Mouse (Mus musculus): ENCODE measurements at regions not wholly inside any gene's neighbourhood (a gene's known extent, or its start where the extent isn't known, plus 50 kb on each side); places are given as distances from the start of the nearest gene placed in this dataset.

- TF ChIP-seq TCF12 (IDR thresholded peaks at IDR 0.05; ENCODE audit: insufficient read depth, poor library complexity, severe bottlenecking) (no peak), USF1 (IDR thresholded peaks at IDR 0.05; ENCODE audit: low read depth) (no peak), MAX (IDR thresholded peaks at IDR 0.05; ENCODE audit: low read depth) (no peak)
- H3K36me3 ChIP-seq (ENCODE audit: control insufficient read depth, insufficient read depth) = no peaks in the 10 kb centered on the region
- no peaks in the 10 kb centered on the region for H3K79me2 ChIP-seq (ENCODE audit: control insufficient read depth, insufficient read depth)
- H3K4me2 ChIP-seq (ENCODE audit: low read depth) = no peak overlapping the region
- H3K27me3 ChIP-seq (ENCODE audit: control insufficient read depth, insufficient read depth, insufficient read length) = no peaks in the 10 kb centered on the region
- no peak overlapping the region for H3ac ChIP-seq (ENCODE audit: control insufficient read depth, insufficient read length)
- H3K4me3 ChIP-seq = no peak overlapping the region
Observed at GRCm38 (mm10) chr10:19208101-19208722, 148.1 kb upstream of the Olig3 start.

- Histone ChIP-seq H3ac (ENCODE audit: control insufficient read depth, insufficient read length) (no peak overlapping the region), H3K79me2 (ENCODE audit: control insufficient read depth, insufficient read depth) (no peaks in the 10 kb centered on the region), H3K36me3 (ENCODE audit: control insufficient read depth, insufficient read depth) (no peaks in the 10 kb centered on the region), H3K4me2 (ENCODE audit: low read depth) (no peak overlapping the region), H3K4me3 (no peak overlapping the region), H3K27me3 (ENCODE audit: control insufficient read depth, insufficient read depth, insufficient read length) (no peaks in the 10 kb centered on the region)
- TF ChIP-seq CEBPB (IDR thresholded peaks at IDR 0.05; ENCODE audit: insufficient read depth, poor library complexity, severe bottlenecking) = no peak
- TF ChIP-seq USF1 (IDR thresholded peaks at IDR 0.05; ENCODE audit: low read depth) = no peak
Observed at GRCm38 (mm10) chr10:19207505-19207904, 148.8 kb upstream of the Olig3 start.

DNA sequence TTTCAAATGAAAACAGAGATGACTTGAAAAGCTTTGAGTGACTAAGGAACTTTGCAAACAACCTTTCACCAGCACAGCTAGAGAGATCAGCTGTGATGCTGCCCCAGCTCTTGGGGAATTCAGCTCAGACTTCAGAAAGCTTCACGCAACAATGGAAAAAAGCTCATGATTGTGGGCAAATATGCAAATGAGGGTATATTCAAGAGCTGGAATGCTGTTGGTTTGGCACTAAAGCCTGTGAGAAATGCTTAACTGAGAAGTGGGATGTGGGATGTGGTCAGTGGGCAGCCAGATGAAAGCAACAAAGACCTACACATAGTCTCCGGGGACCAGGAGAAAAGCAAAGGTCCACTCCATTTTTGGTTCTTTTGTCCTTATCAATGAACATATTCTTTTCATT is 156.0 kb upstream of the Olig3 start:
- Histone ChIP-seq H3K4me3 (no peak overlapping the region), H3ac (ENCODE audit: control insufficient read depth, insufficient read length) (no peak overlapping the region)
- TF ChIP-seq USF1 (IDR thresholded peaks at IDR 0.05; ENCODE audit: low read depth) (no peak), TCF12 (IDR thresholded peaks at IDR 0.05; ENCODE audit: insufficient read depth, poor library complexity, severe bottlenecking) (no peak), MYOG (IDR thresholded peaks at IDR 0.05; ENCODE audit: control insufficient read depth in 1 of 3, insufficient read depth in 1 of 3, insufficient read length in 2 of 3, low read depth in 2 of 3) (no peak), SRF (IDR thresholded peaks at IDR 0.05; ENCODE audit: control insufficient read depth, insufficient read length, low read depth) (no peak), CEBPB (IDR thresholded peaks at IDR 0.05; ENCODE audit: insufficient read depth, poor library complexity, severe bottlenecking) (no peak), REST (IDR thresholded peaks at IDR 0.05; ENCODE audit: insufficient read depth, insufficient read length) (no peak), MYOD1 (IDR thresholded peaks at IDR 0.05; ENCODE audit: control insufficient read depth in 1 of 3, insufficient read length in 2 of 3, low read depth in 2 of 3) (no peak), POLR2A (IDR thresholded peaks at IDR 0.05; ENCODE audit: insufficient read length, low read depth) (no peak), TCF3 (IDR thresholded peaks at IDR 0.05; ENCODE audit: insufficient read length, low read depth) (no peak), E2F4 (IDR thresholded peaks at IDR 0.05; ENCODE audit: insufficient read depth) (no peak), POLR2AphosphoS2 (IDR thresholded peaks at IDR 0.05; ENCODE audit: insufficient read length, low read depth) (no peak)

DNA sequence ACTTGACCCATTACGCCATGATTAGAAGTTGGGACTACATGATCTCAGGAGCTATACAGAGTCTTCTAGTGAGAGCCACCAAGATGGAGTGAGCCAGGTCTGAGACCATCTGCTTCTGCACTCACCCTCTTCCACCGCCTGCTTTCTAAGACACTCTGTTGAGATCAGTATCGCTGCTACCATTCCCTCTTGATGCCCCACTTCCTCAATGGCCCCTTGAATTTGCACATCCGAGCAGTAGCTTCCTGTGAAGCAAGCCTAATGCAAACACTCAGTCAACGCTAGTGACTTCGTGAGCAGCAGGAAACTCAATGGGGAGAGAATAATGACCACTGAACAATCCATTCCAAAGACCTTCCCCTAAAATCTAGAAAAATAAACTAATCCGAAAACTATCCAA is 160.7 kb upstream of the Olig3 start:
- Histone ChIP-seq H3K4me2 (ENCODE audit: low read depth) (no peak overlapping the region), H3ac (ENCODE audit: control insufficient read depth, insufficient read length) (no peak overlapping the region), H3K36me3 (ENCODE audit: control insufficient read depth, insufficient read depth) (no peaks in the 10 kb centered on the region), H3K27me3 (ENCODE audit: control insufficient read depth, insufficient read depth, insufficient read length) (no peaks in the 10 kb centered on the region), H3K4me3 (no peak overlapping the region), H3K79me2 (ENCODE audit: control insufficient read depth, insufficient read depth) (no peaks in the 10 kb centered on the region)
- TF ChIP-seq CEBPB (IDR thresholded peaks at IDR 0.05; ENCODE audit: insufficient read depth, poor library complexity, severe bottlenecking) = no peak
- no peak for TF ChIP-seq POLR2AphosphoS2 (IDR thresholded peaks at IDR 0.05; ENCODE audit: insufficient read length, low read depth)
- TF ChIP-seq SRF (IDR thresholded peaks at IDR 0.05; ENCODE audit: control insufficient read depth, insufficient read length, low read depth) = no peak
- no peak for TF ChIP-seq POLR2A (IDR thresholded peaks at IDR 0.05; ENCODE audit: insufficient read length, low read depth)

More for the DNA sequence above, 156.0 kb upstream of the Olig3 start:
- Histone ChIP-seq H3K27me3 (ENCODE audit: control insufficient read depth, insufficient read depth, insufficient read length) (no peaks in the 10 kb centered on the region), H3K4me2 (ENCODE audit: low read depth) (no peak overlapping the region), H3K79me2 (ENCODE audit: control insufficient read depth, insufficient read depth) (no peaks in the 10 kb centered on the region), H3K36me3 (ENCODE audit: control insufficient read depth, insufficient read depth) (no peaks in the 10 kb centered on the region)

- Histone ChIP-seq H3K4me2 (ENCODE audit: low read depth) (no peak overlapping the region), H3K27me3 (ENCODE audit: control insufficient read depth, insufficient read depth, insufficient read length) (no peaks in the 10 kb centered on the region)
- no peak for TF ChIP-seq CEBPB (IDR thresholded peaks at IDR 0.05; ENCODE audit: insufficient read depth, poor library complexity, severe bottlenecking)
Observed at GRCm38 (mm10) chr10:19194646-19195045, 161.7 kb upstream of the Olig3 start.

GRCm38 (mm10) chr10:19192971-19193758 is 163.2 kb upstream of the Olig3 start:
- H3K79me2 ChIP-seq (ENCODE audit: control insufficient read depth, insufficient read depth) = no peaks in the 10 kb centered on the region
- TF ChIP-seq TCF3 (IDR thresholded peaks at IDR 0.05; ENCODE audit: insufficient read length, low read depth) (no peak), POLR2A (IDR thresholded peaks at IDR 0.05; ENCODE audit: insufficient read length, low read depth) (no peak), SRF (IDR thresholded peaks at IDR 0.05; ENCODE audit: control insufficient read depth, insufficient read length, low read depth) (no peak), CEBPB (IDR thresholded peaks at IDR 0.05; ENCODE audit: insufficient read depth, poor library complexity, severe bottlenecking) (0 out of 2 replicates have a peak, but pooled peaks have one; percentile 4)
- no peaks in the 10 kb centered on the region for H3K36me3 ChIP-seq (ENCODE audit: control insufficient read depth, insufficient read depth)
- no peak overlapping the region for H3K4me3 ChIP-seq
- H3K4me2 ChIP-seq (ENCODE audit: low read depth) = peak overlapping the region; percentile 19
- H3ac ChIP-seq (ENCODE audit: control insufficient read depth, insufficient read length) = no peak overlapping the region
- no peaks in the 10 kb centered on the region for H3K27me3 ChIP-seq (ENCODE audit: control insufficient read depth, insufficient read depth, insufficient read length)

More at GRCm38 (mm10) chr10:19194646-19195045, 161.7 kb upstream of the Olig3 start:
- no peak overlapping the region for H3K4me3 ChIP-seq
- no peaks in the 10 kb centered on the region for H3K36me3 ChIP-seq (ENCODE audit: control insufficient read depth, insufficient read depth)
- no peak overlapping the region for H3ac ChIP-seq (ENCODE audit: control insufficient read depth, insufficient read length)
- no peaks in the 10 kb centered on the region for H3K79me2 ChIP-seq (ENCODE audit: control insufficient read depth, insufficient read depth)
